Mouse (Mus musculus) brain, embryonic 14.5 days (tissue): ENCODE data around the gene Stat2. TPM values are rescaled to one million over a fixed set of nuclear protein-coding genes. Genes with fewer than 3 reads are reported as not detected.
"Not testable (repeated sequence)": the region's sequence is repeated elsewhere in the genome, so short reads cannot be mapped to it uniquely, and the experiment has no call there.

Experiments
- DNase-seq: peaks from one replicate; pipeline ENCODE4 v3.0.0-alpha.2; 2011; ENCODE audit warnings: low read depth
- CTCF ChIP-seq: fragments of 200-500 bp; IDR thresholded peaks from 2 replicates; pipeline ENCODE4 v1.5.1; 2012; ENCODE audit warnings: inconsistent platforms, mild to moderate bottlenecking, moderate library complexity, borderline replicate concordance; ENCODE audit not compliant: insufficient read depth, insufficient read length; ENCODE audit errors: extremely low read depth
- POLR2A ChIP-seq: fragments of 200-500 bp; IDR thresholded peaks from 2 replicates; pipeline ENCODE4 v1.6.1; 2012; ENCODE audit warnings: mild to moderate bottlenecking, inconsistent platforms, borderline replicate concordance; ENCODE audit not compliant: poor library complexity, insufficient read depth, insufficient read length, severe bottlenecking; ENCODE audit errors: extremely low read depth
- polyA plus RNA-seq: library from polyadenylated mRNA; depleted of rRNA; stranded (reverse); fragments of >200 nt; gene quantifications from 2 replicates; pipeline ENCODE4 v1.2.3, GENCODE M21; 2012

The Stat2 gene
- polyA plus RNA-seq, 1 experiment: 27.7 TPM

- DNase-seq: peak; percentile 80
Measured at GRCm38 (mm10) chr10:128283604-128284579, 13.5 kb downstream of the Stat2 start.

GRCm38 (mm10) chr10:128290594-128290993 is 20.2 kb downstream of the Stat2 start:
- not testable (repeated sequence) for DNase-seq

More at GRCm38 (mm10) chr10:128283604-128284579, 13.5 kb downstream of the Stat2 start:
- TF ChIP-seq CTCF (peak; percentile 84), POLR2A (no peak)

GRCm38 (mm10) chr10:128296370-128297090 is 26.2 kb downstream of the Stat2 start:
- TF ChIP-seq POLR2A (no peak), CTCF (no peak)
- DNase-seq: peak; percentile 47

- TF ChIP-seq POLR2A: no peak
- TF ChIP-seq CTCF: no peak
- DNase-seq: no peak
Measured at GRCm38 (mm10) chr10:128297221-128297620, 26.9 kb downstream of the Stat2 start.

- TF ChIP-seq POLR2A: no peak
- TF ChIP-seq CTCF: no peak
- peak; percentile 30 for DNase-seq
Measured at GRCm38 (mm10) chr10:128297622-128298021, 27.3 kb downstream of the Stat2 start.

- no peak for DNase-seq
- TF ChIP-seq CTCF: no peak
- no peak for TF ChIP-seq POLR2A
Measured at GRCm38 (mm10) chr10:128298243-128298642, 27.9 kb downstream of the Stat2 start.

- DNase-seq: no peak
- TF ChIP-seq CTCF (no peak), POLR2A (no peak)
Measured at GRCm38 (mm10) chr10:128298702-128299171, 28.4 kb downstream of the Stat2 start, which contains the start of gene Il23a. TSS of gene Il23a (minus strand) at chr10:128298752.

GRCm38 (mm10) chr10:128302357-128302756 is 32.0 kb downstream of the Stat2 start:
- no peak for DNase-seq
- TF ChIP-seq CTCF (no peak), POLR2A (no peak)

- DNase-seq: no peak
- no peak for TF ChIP-seq CTCF
- TF ChIP-seq POLR2A: no peak; the same call in 1 of the 2 replicates
Measured at GRCm38 (mm10) chr10:128302785-128303125, 32.4 kb downstream of the Stat2 start.

- peak; percentile 100 for DNase-seq
- TF ChIP-seq POLR2A: 0 out of 2 replicates have a peak, but pooled peaks have one; percentile 39
- TF ChIP-seq CTCF: no peak
Measured at GRCm38 (mm10) chr10:128303126-128304021, 33.0 kb downstream of the Stat2 start, which contains the start of gene Pan2. TSS of gene Pan2 (plus strand) at chr10:128303335.
